Mouse (Mus musculus) embryonic fibroblast, embryonic 13.5 days (primary cell): ENCODE results near the gene Cdk19.

Source experiments
- CTCF ChIP-seq: IDR thresholded peaks from 2 replicates; pipeline ENCODE4 v1.5.1; 2011; ENCODE audit warnings: mild to moderate bottlenecking, control low read depth, low read length, moderate library complexity, borderline replicate concordance; ENCODE audit not compliant: insufficient read depth
- POLR2A ChIP-seq: IDR thresholded peaks from 2 replicates; pipeline ENCODE4 v1.6.1; 2011; ENCODE audit warnings: low read depth, mild to moderate bottlenecking, control low read depth, low read length, moderate library complexity

DNA sequence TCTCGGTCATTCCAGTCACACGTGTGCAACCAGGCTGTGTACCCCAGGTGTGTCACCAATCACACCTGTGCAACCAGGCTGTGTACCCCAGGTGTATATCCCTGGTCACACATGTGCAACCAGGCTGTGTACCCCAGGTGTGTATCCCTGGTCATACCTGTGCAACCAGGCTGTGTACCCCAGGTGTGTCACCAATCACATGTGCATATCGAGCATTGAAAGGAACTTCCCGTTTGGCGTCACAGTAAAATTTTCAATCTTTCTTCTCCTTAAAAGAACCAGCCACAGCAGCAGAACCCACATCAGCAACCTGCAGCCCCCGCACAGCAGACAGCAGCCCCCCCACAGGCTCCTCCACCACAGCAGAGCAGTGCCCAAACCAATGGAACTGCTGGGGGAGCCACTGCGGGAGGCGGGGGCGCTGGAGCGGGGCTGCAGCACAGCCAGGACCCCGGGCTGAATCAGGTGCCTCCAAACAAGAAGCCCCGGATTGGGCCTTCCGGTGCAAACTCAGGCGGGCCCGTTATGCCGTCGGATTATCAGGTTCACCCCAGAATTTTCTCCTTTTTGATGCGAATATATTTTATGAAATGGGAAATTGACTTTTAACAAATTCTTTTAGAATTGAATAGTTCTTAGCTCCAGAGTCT lies 138.2 kb downstream of the Cdk19 start:
- TF ChIP-seq POLR2A (no peak), CTCF (no peak)
